20 mouse cellular contexts compared by ENCODE assay signal in genomic region chr9:116460022-116460421, GRCm38 (mm10).
"Had no signal": no experiment of that assay in that cellular context is flagged by ENCODE, and none has a peak within 500 bp of the region (broad histone marks: within the 10 kb centered on the region; RNA-seq: fewer than 3 reads in every experiment).

No protein-coding gene starts in this region.

- ATAC-seq: liver, postnatal 0 days; lung, postnatal 0 days; midbrain, embryonic 16.5 days had no signal

- H3K9me3 ChIP-seq: lung, embryonic 15.5 days; midbrain, embryonic 10.5 days; midbrain, embryonic 12.5 days; neural tube, embryonic 13.5 days; neural tube, embryonic 15.5 days; stomach, embryonic 15.5 days had no signal

- DNase-seq: liver, postnatal 0 days; lung, adult 2 months; lung, postnatal 14 days; lung, postnatal 36 days; midbrain, embryonic 14.5 days; right cerebral cortex, postnatal 14 days; thymus, adult 2 months; thymus, postnatal 25 days; thymus, postnatal 4 days had no signal

- H3K4me2 ChIP-seq: lung, embryonic 15.5 days; midbrain, embryonic 12.5 days; neural tube, embryonic 13.5 days; neural tube, embryonic 15.5 days; stomach, embryonic 15.5 days had no signal

- H3K36me3 ChIP-seq: lung, embryonic 15.5 days; midbrain, embryonic 10.5 days; midbrain, embryonic 12.5 days; neural tube, embryonic 13.5 days; neural tube, embryonic 15.5 days; stomach, embryonic 15.5 days had no signal

- H3K27ac ChIP-seq: lung, embryonic 15.5 days; macrophage; midbrain, embryonic 10.5 days; midbrain, embryonic 12.5 days; neural tube, embryonic 13.5 days; neural tube, embryonic 15.5 days; stomach, embryonic 15.5 days; stomach, postnatal 0 days had no signal

- H3K4me1 ChIP-seq: midbrain, embryonic 10.5 days; midbrain, embryonic 12.5 days; stomach, embryonic 15.5 days had no signal

- H3K9ac ChIP-seq: liver, postnatal 0 days; lung, embryonic 15.5 days; midbrain, embryonic 12.5 days; neural tube, embryonic 13.5 days; neural tube, embryonic 15.5 days; stomach, embryonic 15.5 days had no signal

- H3K4me3 ChIP-seq: lung, embryonic 15.5 days; midbrain, embryonic 10.5 days; midbrain, embryonic 12.5 days; myocyte; neural tube, embryonic 13.5 days; neural tube, embryonic 15.5 days; stomach, embryonic 15.5 days had no signal

- H3K27me3 ChIP-seq: lung, embryonic 15.5 days; midbrain, embryonic 12.5 days; neural tube, embryonic 13.5 days; neural tube, embryonic 15.5 days; stomach, embryonic 15.5 days had no signal
